Mouse (Mus musculus) liver, embryonic 13.5 days (tissue): Measurements from ENCODE around the gene Styk1. TPM values are rescaled to one million over a fixed set of nuclear protein-coding genes. Genes with fewer than 3 reads are reported as not detected.
A peak's percentile ranks its signal among the peaks of the same experiment; 100 is the strongest.

Source experiments
- ATAC-seq: fragments of 200-750 bp; cut with Nextera tagmentation; 2 replicates; pipeline ENCODE4 v1.8.0; 2017; ENCODE audit warnings: low read depth, mild to moderate bottlenecking, moderate number of reproducible peaks, moderate library complexity
- DNase-seq: peaks from one replicate; pipeline ENCODE4 v3.0.0; 2022
- H3K27ac ChIP-seq: fragments of 300-500 bp; sonication (generic); 2 replicates; pipeline ENCODE4 v1.5.1; 2015; ENCODE audit warnings: moderate library complexity, mild to moderate bottlenecking, inconsistent platforms
- H3K27me3 ChIP-seq: fragments of 300-500 bp; sonication (generic); 2 replicates; pipeline ENCODE4 v1.6.1; 2015; ENCODE audit warnings: mild to moderate bottlenecking, inconsistent platforms
- H3K36me3 ChIP-seq: fragments of 300-500 bp; sonication (generic); 2 replicates; pipeline ENCODE4 v1.6.1; 2015; ENCODE audit warnings: mild to moderate bottlenecking, inconsistent platforms
- H3K4me1 ChIP-seq: fragments of 300-500 bp; sonication (generic); replicated peaks from 2 replicates; pipeline ENCODE4 v1.6.1; 2015; ENCODE audit warnings: inconsistent platforms
- H3K4me2 ChIP-seq: fragments of 300-500 bp; sonication (generic); 2 replicates; pipeline ENCODE4 v1.6.1; 2015; ENCODE audit warnings: inconsistent platforms, mild to moderate bottlenecking, moderate library complexity
- H3K4me3 ChIP-seq: fragments of 300-500 bp; sonication (generic); replicated peaks from 2 replicates; pipeline ENCODE4 v1.5.1; 2015; ENCODE audit warnings: mild to moderate bottlenecking, inconsistent platforms
- H3K9ac ChIP-seq: fragments of 300-500 bp; sonication (generic); 2 replicates; pipeline ENCODE4 v1.6.1; 2015; ENCODE audit warnings: mild to moderate bottlenecking, inconsistent platforms
- H3K9me3 ChIP-seq: fragments of 300-500 bp; sonication (generic); replicated peaks from 2 replicates; pipeline ENCODE4 v1.6.1; 2016; ENCODE audit warnings: inconsistent platforms
- WGBS: fragments of 180-500 bp; shearing (Covaris S2); methylation state at CpG from one replicate; pipeline ENCODE4 v1.1.7; 2015; ENCODE audit not compliant: insufficient replicate concordance; 5-methylcytosine and 5-hydroxymethylcytosine counted together
- polyA plus RNA-seq: library from polyadenylated mRNA; unstranded; fragments of >200 nt; fragmentation: Nextera tagmentation; extraction: Ambion mirVana; gene quantifications from 2 replicates; pipeline ENCODE4 v1.2.1, GENCODE M21; 2015

Styk1 gene
- polyA plus RNA-seq = 0.44 and 0.60 TPM in 2 replicates

DNA sequence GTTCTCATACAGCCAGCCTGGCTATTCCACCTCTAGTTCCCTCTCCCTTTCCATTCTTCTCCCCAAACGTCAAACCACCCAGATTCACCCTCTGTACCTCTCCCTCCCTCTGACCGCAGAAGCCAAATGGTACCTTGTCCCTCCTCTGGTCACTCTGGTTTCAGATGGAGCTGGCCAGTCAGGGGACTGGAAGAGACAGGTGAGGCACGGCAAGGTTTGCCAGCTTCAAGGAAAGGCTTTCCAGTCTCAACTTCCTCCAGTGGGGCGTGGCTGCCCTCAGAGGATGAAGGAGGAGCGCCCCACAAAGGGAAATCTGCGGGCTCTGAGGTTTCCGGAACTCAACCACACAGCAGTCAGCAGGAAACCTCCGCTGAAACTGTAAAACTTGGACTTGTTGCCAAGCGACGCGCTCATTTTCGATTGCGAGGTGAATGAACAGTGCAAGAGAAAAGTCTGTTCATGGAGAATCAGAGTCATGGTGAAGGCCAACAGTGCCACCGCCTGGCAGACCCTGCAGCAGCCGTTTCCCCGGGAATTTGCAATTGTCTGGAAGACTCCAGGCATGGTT is at the start of gene Styk1:
Styk1 (minus strand) TSS at position 246 of the 568 bp plus-strand sequence.
- DNase-seq (peak; percentile 39), ATAC-seq (peak; percentile 71)
- peak within 1 kb of the TSS; percentile 56 for H3K4me2 ChIP-seq
- 0 out of 2 replicates have a peak, but pooled peaks cover 3% of the 10 kb centered on the region for H3K4me1 ChIP-seq
- peak within 1 kb of the TSS; percentile 35 for H3K4me3 ChIP-seq
- no peak within 1 kb of the TSS for H3K9ac ChIP-seq
- H3K36me3 ChIP-seq = no peaks in the 10 kb centered on the region
- no peaks in the 10 kb centered on the region for H3K9me3 ChIP-seq
- no peak within 1 kb of the TSS for H3K27ac ChIP-seq
- peaks cover 37% of the 10 kb centered on the region for H3K27me3 ChIP-seq
- under 1% methylated on average over 16 of the region's 16 CpGs for WGBS

GRCm38 (mm10) chr6:131403036-131403435 is 49.6 kb upstream of the Styk1 start:
- no peak overlapping the region for H3K27ac ChIP-seq
- DNase-seq = no peak
- no peaks in the 10 kb centered on the region for H3K4me1 ChIP-seq
- no peak for ATAC-seq
- H3K36me3 ChIP-seq = no peaks in the 10 kb centered on the region
- 59% methylated on average over 2 of the region's 2 CpGs for WGBS
- peaks cover 5% of the 10 kb centered on the region; the same call in 1 of the 2 replicates for H3K27me3 ChIP-seq
- H3K9me3 ChIP-seq = no peaks in the 10 kb centered on the region
- no peak overlapping the region for H3K4me3 ChIP-seq
- no peak overlapping the region for H3K4me2 ChIP-seq
- no peak overlapping the region for H3K9ac ChIP-seq

DNA sequence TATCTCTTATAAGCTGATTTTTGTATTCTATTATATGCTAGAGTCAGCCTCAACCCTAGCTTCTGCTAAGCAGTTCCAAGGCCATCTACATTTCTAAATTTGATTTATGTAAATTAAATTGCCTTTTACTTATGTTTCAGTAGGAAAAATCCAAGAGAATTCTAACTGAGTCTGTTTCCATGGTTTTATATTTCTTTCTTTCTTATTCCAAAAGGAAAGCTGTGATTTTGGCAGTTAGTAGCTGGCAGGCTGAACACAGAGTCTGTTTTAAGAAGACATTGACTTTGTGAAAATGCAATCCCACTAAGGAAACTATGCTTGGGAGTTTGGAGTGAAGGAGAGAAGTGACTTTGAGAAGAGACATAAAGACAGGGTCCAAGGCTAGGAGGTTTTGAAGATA is 49.2 kb upstream of the Styk1 start:
- Histone ChIP-seq H3K9ac (no peak overlapping the region), H3K27ac (no peak overlapping the region), H3K4me2 (no peak overlapping the region)

DNA sequence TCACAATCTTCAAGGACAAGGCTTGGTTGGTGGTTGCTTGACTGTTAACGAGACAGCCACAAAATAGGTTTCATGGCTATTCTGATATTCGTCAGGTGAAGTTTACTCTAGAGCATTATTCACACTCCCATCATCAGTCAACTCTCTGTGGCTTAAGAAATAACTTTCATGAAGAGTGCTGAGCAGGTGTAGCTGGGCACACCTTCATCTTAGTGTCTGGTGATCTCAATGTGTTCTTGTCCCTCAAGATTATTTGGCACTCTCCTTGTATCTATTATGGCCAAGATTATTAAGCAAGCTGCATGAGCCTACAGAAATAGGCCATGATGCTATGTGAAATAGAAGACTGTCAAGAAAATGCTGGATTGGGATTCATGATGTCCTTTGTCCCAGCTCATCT is 47.9 kb upstream of the Styk1 start:
- Histone ChIP-seq H3K36me3 (no peaks in the 10 kb centered on the region), H3K4me3 (no peak overlapping the region), H3K27me3 (peaks cover 5% of the 10 kb centered on the region; the same call in 1 of the 2 replicates), H3K4me1 (peaks cover 4% of the 10 kb centered on the region; the same call in 1 of the 2 replicates), H3K9ac (no peak overlapping the region), H3K9me3 (no peaks in the 10 kb centered on the region), H3K27ac (no peak overlapping the region), H3K4me2 (no peak overlapping the region)
- 60% methylated on average over 2 of the region's 2 CpGs for WGBS
- ATAC-seq (no peak), DNase-seq (no peak)

More for the DNA sequence above, 49.2 kb upstream of the Styk1 start:
- no peaks in the 10 kb centered on the region for H3K4me1 ChIP-seq
- no peak for DNase-seq
- H3K27me3 ChIP-seq = peaks cover 5% of the 10 kb centered on the region; the same call in 1 of the 2 replicates
- no peaks in the 10 kb centered on the region for H3K9me3 ChIP-seq
- H3K4me3 ChIP-seq = no peak overlapping the region
- ATAC-seq = no peak
- H3K36me3 ChIP-seq = no peaks in the 10 kb centered on the region

GRCm38 (mm10) chr6:131396650-131397049 is 43.3 kb upstream of the Styk1 start:
- H3K9me3 ChIP-seq = no peaks in the 10 kb centered on the region
- no peak for DNase-seq
- H3K4me3 ChIP-seq = no peak overlapping the region
- peak; percentile 29; the same call in 1 of the 2 replicates for ATAC-seq
- peaks cover 4% of the 10 kb centered on the region; the same call in 1 of the 2 replicates for H3K4me1 ChIP-seq
- no peak overlapping the region for H3K4me2 ChIP-seq
- no peaks in the 10 kb centered on the region for H3K36me3 ChIP-seq
- H3K27me3 ChIP-seq = 0 out of 2 replicates have a peak, but pooled peaks cover 2% of the 10 kb centered on the region
- no peak overlapping the region for H3K27ac ChIP-seq
- no peak overlapping the region for H3K9ac ChIP-seq
- 45% methylated on average over 1 of the region's 1 CpGs for WGBS

- H3K27me3 ChIP-seq = 0 out of 2 replicates have a peak, but pooled peaks cover 2% of the 10 kb centered on the region
- ATAC-seq (peak; percentile 75), DNase-seq (no peak)
- H3K4me1 ChIP-seq = peaks cover 11% of the 10 kb centered on the region
- H3K27ac ChIP-seq = no peak overlapping the region
- no peaks in the 10 kb centered on the region for H3K9me3 ChIP-seq
- H3K9ac ChIP-seq = no peak overlapping the region
- H3K4me2 ChIP-seq = no peak overlapping the region
- WGBS = 50% methylated on average over 4 of the region's 4 CpGs
- no peak overlapping the region for H3K4me3 ChIP-seq
- H3K36me3 ChIP-seq = no peaks in the 10 kb centered on the region
Observed at GRCm38 (mm10) chr6:131393873-131394660, 40.7 kb upstream of the Styk1 start.

- Histone ChIP-seq H3K27ac (peak within 1 kb of the TSS; percentile 98), H3K4me2 (peak within 1 kb of the TSS; percentile 86), H3K9me3 (no peaks in the 10 kb centered on the region), H3K27me3 (0 out of 2 replicates have a peak, but pooled peaks cover 2% of the 10 kb centered on the region), H3K36me3 (peaks cover 6% of the 10 kb centered on the region; the same call in 1 of the 2 replicates), H3K9ac (peak within 1 kb of the TSS; percentile 96), H3K4me1 (peaks cover 49% of the 10 kb centered on the region), H3K4me3 (peak within 1 kb of the TSS; percentile 95)
- peak; percentile 77 for DNase-seq
- ATAC-seq = peak; percentile 83
- 1% methylated on average over 68 of the region's 107 CpGs for WGBS
Observed at GRCm38 (mm10) chr6:131388040-131389021, 34.9 kb upstream of the Styk1 start, which contains the start of gene Ybx3. Ybx3 (minus strand) TSS chr6:131388476.

DNA sequence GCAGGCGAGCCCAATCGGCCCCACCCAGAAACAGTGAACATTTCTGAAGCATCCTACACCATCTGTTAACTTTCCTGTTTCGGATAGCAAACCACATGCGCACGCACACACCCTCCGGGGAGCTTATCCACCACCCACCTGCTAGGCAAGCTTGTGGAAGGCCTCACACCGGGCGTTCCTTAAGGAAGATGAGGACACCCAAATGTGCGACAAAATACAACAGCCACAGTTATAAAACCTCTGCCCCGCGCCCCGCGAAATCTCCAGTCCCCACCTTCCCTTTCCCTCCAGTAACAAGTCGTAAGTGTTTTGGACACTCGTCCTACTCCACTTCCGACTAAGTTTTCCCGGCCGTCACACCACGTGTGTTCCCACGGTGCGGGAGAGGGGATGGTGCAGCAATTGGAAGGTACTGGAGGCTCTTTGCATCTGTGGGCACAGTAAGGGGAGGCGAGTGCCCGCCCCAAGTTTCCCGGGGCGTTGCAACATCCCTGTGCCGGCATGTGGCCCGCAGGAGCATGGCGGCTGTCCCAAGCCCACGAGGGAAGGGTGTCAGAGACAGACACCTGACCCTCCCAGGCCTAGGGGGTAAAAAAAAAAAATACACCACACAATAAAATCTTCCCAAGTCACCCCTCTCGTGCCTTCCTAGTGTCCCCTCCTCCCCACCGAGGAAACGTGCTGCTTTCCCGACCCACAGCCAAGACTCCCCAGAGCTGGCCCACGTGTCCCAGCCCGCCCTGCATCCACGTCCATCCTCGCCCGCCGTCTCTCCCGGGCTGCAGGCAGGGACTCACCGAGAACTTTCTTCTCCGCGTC is 34.0 kb upstream of the Styk1 start:
- WGBS = under 1% methylated on average over 43 of the region's 43 CpGs
- no peaks in the 10 kb centered on the region for H3K9me3 ChIP-seq
- DNase-seq = peak; percentile 86
- H3K36me3 ChIP-seq = peaks cover 15% of the 10 kb centered on the region
- peak overlapping the region; percentile 96 for H3K9ac ChIP-seq
- peak overlapping the region; percentile 95 for H3K4me3 ChIP-seq
- H3K4me2 ChIP-seq = peak overlapping the region; percentile 86
- ATAC-seq = peak; percentile 89
- peak overlapping the region; percentile 98 for H3K27ac ChIP-seq
- H3K4me1 ChIP-seq = peaks cover 58% of the 10 kb centered on the region
- H3K27me3 ChIP-seq = 0 out of 2 replicates have a peak, but pooled peaks cover under 1% of the 10 kb centered on the region

GRCm38 (mm10) chr6:131386416-131387019 is 33.1 kb upstream of the Styk1 start:
- 18% methylated on average over 9 of the region's 9 CpGs for WGBS
- Histone ChIP-seq H3K27me3 (no peaks in the 10 kb centered on the region), H3K9ac (peak overlapping the region; percentile 96), H3K4me3 (peak overlapping the region; percentile 95), H3K4me1 (peaks cover 63% of the 10 kb centered on the region), H3K27ac (peak overlapping the region; percentile 98), H3K4me2 (peak overlapping the region; percentile 86), H3K9me3 (no peaks in the 10 kb centered on the region), H3K36me3 (peaks cover 25% of the 10 kb centered on the region)
- DNase-seq = no peak
- no peak for ATAC-seq

DNA sequence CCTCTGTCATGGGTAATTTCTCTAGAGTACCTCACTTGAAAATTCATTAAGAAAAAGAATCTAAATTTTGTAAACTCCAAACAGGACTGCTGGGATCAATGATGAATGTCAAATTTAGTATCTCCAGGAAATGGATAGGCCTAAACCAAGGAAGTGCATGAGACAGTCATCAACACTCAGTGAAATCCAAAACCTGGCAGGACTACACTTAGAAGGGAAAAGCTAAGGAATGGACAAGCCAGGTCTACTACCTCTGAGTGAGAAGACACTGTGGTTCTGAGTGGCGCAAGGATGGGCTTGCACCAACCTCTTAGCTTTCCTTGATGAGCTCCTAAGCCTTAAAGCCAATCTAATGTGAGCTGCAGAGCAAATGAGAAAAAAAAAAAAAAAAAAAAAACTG is 32.1 kb upstream of the Styk1 start:
- Histone ChIP-seq H3K36me3 (peaks cover 34% of the 10 kb centered on the region), H3K9ac (peak overlapping the region; percentile 96), H3K27ac (peak overlapping the region; percentile 98), H3K9me3 (no peaks in the 10 kb centered on the region), H3K4me1 (peaks cover 63% of the 10 kb centered on the region), H3K4me2 (peak overlapping the region; percentile 86), H3K27me3 (no peaks in the 10 kb centered on the region), H3K4me3 (peak overlapping the region; percentile 95)
- DNase-seq = no peak
- WGBS = 65% methylated on average over 1 of the region's 1 CpGs
- ATAC-seq = no peak
